Mouse (Mus musculus) layer of hippocampus, adult 9-11 months (tissue): ENCODE results near the gene Zmym3.

Source experiments
- DNase-seq: peaks from one replicate; pipeline ENCODE4 v3.0.0; 2022

Gene Zmym3

GRCm38 (mm10) chrX:101420700-101421095 lies at the start of gene Zmym3:
Gene Zmym3 (minus strand): TSS chrX:101420849.
- DNase-seq = no peak

GRCm38 (mm10) chrX:101451591-101451990 lies 30.9 kb upstream of the Zmym3 start:
- DNase-seq = no peak

GRCm38 (mm10) chrX:101451147-101451546 lies 30.5 kb upstream of the Zmym3 start:
- no peak for DNase-seq

GRCm38 (mm10) chrX:101448886-101449475 lies 28.3 kb upstream of the Zmym3 start, which contains the start of gene Itgb1bp2:
Gene Itgb1bp2 (plus strand): TSS chrX:101449088.
- no peak for DNase-seq

- DNase-seq = no peak
These were observed 9.3 kb upstream of the Zmym3 start for GRCm38 (mm10) chrX:101429976-101430375.

GRCm38 (mm10) chrX:101429142-101429949 lies 8.7 kb upstream of the Zmym3 start, which contains the start of gene Nono:
Gene Nono (plus strand): TSS chrX:101429318.
- peak; percentile 94 for DNase-seq

GRCm38 (mm10) chrX:101428785-101429141 lies 8.1 kb upstream of the Zmym3 start:
- DNase-seq = peak; percentile 10

GRCm38 (mm10) chrX:101427774-101428173 lies 7.1 kb upstream of the Zmym3 start:
- DNase-seq = no peak

- no peak for DNase-seq
These were observed 2.8 kb upstream of the Zmym3 start for GRCm38 (mm10) chrX:101423462-101423861.

- peak; percentile 89 for DNase-seq
These were observed 637 bp downstream of the Zmym3 start for GRCm38 (mm10) chrX:101419725-101420699.

- peak; percentile 25 for DNase-seq
These were observed 1.5 kb downstream of the Zmym3 start for GRCm38 (mm10) chrX:101418946-101419724.

- DNase-seq = no peak
These were observed 24.2 kb downstream of the Zmym3 start for GRCm38 (mm10) chrX:101396459-101396858.

- DNase-seq = no peak
These were observed 26.3 kb downstream of the Zmym3 start for GRCm38 (mm10) chrX:101394341-101394740.

- peak; percentile 25 for DNase-seq
These were observed 31.6 kb downstream of the Zmym3 start for GRCm38 (mm10) chrX:101388866-101389537.

- no peak for DNase-seq
These were observed 34.4 kb downstream of the Zmym3 start for GRCm38 (mm10) chrX:101386222-101386621.

GRCm38 (mm10) chrX:101384439-101385137 lies 36.1 kb downstream of the Zmym3 start:
- DNase-seq = no peak

- peak; percentile 63 for DNase-seq
These were observed 37.2 kb downstream of the Zmym3 start for GRCm38 (mm10) chrX:101383455-101383854.

- DNase-seq = no peak
These were observed 40.9 kb downstream of the Zmym3 start for GRCm38 (mm10) chrX:101379744-101380143.

GRCm38 (mm10) chrX:101377076-101377475 lies 43.6 kb downstream of the Zmym3 start:
- no peak for DNase-seq

- no peak for DNase-seq
These were observed 44.3 kb downstream of the Zmym3 start, which contains the start of gene Gjb1 for GRCm38 (mm10) chrX:101376190-101376968. Gene Gjb1 (plus strand): TSS chrX:101376378.
